Mouse (Mus musculus) gastrocnemius, postnatal 10 days (tissue): ENCODE data around the gene Gpr3. TPM values are rescaled to one million over a fixed set of nuclear protein-coding genes. Genes with fewer than 3 reads are reported as not detected.

Experiments used
- DNase-seq: peaks from one replicate; pipeline ENCODE4 v3.0.0; 2021; ENCODE audit warnings: mixed read lengths
- microRNA-seq, 2 experiments: library from miRNA; unstranded; fragments of <30 nt; microRNA quantifications; one replicate each; pipeline ENCODE4 v1.2.0; 2021
- total RNA-seq, 2 experiments: library from RNA; stranded (reverse); gene quantifications; 2 replicates each; pipeline ENCODE4 v1.2.3; 2021

Gpr3 gene
- total RNA-seq, 2 experiments from 2014 or later = not detected

DNA sequence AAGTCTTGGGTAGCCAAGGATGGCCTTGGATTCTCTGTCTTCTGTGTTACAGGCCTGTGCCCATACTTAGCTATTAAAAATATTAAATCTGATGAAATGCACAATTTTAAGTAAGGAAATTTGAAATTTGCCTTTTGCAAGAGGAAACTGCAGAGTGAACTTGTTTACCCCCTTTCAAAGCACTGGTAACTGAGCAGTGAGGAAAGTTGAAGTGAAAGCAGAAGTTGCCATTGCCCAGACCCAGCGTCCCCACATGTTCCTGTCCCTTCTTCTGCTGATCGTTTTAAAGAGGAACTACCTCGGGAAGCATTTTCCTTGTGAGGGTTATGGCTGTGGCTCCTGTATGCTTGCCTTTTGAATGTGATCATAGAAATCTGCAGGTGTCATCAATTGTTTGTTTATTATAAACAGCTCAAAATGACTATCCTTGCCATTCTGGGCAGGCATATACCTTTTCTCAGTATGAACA lies 42.2 kb downstream of the Gpr3 start:
- no peak for DNase-seq

DNA sequence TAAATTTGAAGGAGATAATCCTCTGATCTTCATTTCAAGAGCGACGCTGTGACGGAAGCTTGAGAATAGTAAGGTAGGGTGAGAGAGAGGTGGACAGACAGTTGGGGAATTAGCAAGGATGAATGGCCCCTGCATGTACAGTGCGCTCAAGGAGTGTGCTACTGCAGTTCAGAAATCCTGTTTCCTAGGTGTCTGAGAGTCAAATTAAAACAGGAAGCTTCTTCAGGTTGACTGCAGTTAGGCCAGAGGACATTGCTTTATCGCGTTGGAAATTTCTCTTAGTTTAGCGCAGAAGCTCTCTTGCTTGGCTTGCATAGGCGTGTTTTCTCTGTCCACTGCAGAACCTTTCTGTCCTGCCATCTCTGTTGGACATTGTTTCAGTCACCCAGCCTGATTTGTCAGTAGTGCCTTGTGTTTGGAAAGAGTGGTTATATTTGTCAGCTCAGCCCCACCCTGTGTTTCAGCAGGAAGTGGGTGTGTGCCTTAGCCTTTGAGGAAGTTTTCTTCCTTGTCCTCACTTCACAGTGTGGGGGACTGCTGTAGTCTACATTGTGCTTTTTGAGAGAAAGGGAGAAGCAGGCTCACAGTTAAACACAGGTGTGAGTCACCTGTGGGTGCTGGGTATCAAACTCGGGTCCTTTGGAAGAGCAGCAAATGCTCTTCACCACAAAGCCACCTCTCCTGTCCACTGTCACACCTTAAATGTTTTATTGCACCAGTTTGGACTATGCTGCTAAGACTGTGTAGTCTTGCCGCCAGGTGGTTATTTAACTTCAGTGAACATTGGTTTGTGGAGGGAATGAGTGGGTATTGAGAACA lies 42.9 kb downstream of the Gpr3 start:
- no peak for DNase-seq

DNA sequence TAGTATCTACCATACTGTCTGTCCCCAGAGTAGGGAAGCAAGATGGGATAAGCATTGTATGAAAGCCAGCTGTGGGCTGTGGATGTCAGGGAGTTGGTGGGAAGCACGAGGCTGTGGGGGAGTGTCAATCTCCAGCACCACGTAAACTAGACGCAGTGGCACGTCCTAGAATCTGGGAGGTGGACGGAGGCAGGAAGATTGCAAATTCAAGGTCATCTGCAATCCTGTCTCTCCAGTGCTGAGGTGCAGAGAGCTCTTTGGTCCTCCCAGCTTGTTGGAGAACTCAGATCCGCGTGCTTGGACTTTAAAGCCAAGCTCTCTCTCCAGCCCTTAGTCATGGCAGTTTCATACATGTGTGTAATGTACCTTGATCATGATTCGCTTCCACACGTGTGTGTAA lies 45.6 kb downstream of the Gpr3 start:
- no peak for DNase-seq

DNA sequence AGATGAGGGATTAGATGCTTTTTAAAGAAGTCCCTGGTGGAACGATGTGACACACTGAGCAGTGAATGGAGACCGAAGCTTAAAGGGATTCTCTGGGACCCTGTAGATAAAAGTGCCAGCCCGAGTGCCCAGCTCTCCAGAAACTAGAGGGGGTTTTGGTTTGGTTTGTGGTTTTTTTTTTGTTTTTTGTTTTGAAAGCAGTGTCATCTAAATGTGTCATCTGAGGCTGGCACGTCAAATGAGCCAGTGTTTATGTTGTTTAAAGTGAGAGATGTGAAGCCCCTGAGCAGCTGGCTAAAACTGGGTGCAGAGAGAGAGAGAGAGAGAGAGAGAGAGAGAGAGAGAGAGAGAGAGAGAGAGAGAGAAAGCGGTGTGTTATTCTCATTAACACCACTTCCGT lies 50.1 kb downstream of the Gpr3 start:
- DNase-seq = no peak

DNA sequence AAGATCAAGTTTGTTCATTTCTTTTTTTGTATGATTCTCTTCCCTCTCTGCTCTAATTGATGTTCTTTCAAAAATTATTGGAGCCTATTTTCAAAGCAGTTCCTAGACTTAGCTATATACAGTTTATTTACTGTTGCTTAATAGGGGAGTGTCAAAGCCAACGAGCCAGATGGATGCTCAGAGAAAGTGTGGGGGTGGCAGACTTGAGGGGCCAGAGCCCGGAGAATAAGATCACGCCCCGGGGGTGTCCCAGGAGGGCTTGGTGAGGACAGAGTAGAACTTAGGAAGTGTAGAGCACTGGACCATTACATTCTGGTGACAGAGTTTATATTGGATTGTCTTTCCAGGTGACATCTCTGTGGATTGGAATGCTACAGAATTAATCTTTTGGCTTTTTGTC lies 51.5 kb downstream of the Gpr3 start:
- no peak for DNase-seq

- no peak for DNase-seq
Measured at GRCm38 (mm10) chr4:133160211-133160610, 52.1 kb downstream of the Gpr3 start.

DNA sequence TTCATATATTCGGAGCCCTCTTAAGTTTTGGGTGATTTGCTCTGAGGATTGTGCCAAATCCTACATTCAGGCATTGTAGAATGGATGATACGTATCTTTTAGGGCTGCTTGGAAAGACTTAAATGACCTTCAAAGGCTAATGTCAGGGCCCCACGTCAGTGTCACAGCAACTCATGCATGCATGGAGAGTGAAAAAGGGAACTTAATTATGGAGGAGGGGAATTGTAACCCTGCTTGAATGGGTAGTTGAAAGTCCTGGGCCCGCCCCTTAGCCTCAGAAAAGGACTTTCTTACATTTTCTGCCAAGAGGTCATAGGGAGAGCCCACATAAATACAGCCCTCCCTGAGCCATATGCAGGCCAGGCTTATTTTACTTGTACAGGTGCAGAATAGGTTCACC lies 52.7 kb downstream of the Gpr3 start:
- no peak for DNase-seq

Small RNAs within 50 kb of the gene (microRNA-seq; reads per million reads assigned to microRNA genes)
- gene Mir7017 = 1.9 to 2.3 reads per million in 2 experiments

Other genes starting within 250 kb of the Gpr3 start
- under 1 TPM; 0.09 to 0.54 TPM for gene Fgr, start 238.4 kb downstream of the Gpr3 start, total RNA-seq
- gene Ahdc1, start 201.3 kb downstream of the Gpr3 start, total RNA-seq = 10 to 100 TPM; 58.2 to 82.8 TPM
- gene Wasf2, start 82.0 kb downstream of the Gpr3 start, total RNA-seq = 10 to 100 TPM; 73.1 to 88.7 TPM
- not detected for gene Cd164l2, start 405 bp downstream of the Gpr3 start, total RNA-seq
- gene Map3k6, start 28.3 kb upstream of the Gpr3 start, total RNA-seq = 1 to 10 TPM; 2.1 to 5.5 TPM
- 1 to 10 TPM; 1.1 to 1.4 TPM for gene Sytl1, start 50.6 kb upstream of the Gpr3 start, total RNA-seq
- 10 to 100 TPM; 23.6 to 25.9 TPM for gene Tmem222, start 65.3 kb upstream of the Gpr3 start, total RNA-seq
- 10 to 100 TPM; 48.9 to 49.0 TPM for gene Wdtc1, start 140.9 kb upstream of the Gpr3 start, total RNA-seq
- 10 to 100 TPM; 17.0 to 22.7 TPM for gene Slc9a1, start 157.2 kb upstream of the Gpr3 start, total RNA-seq